Mouse (Mus musculus): Measurements from ENCODE around the gene Mindy4b-ps.

The Mindy4b-ps gene

DNA sequence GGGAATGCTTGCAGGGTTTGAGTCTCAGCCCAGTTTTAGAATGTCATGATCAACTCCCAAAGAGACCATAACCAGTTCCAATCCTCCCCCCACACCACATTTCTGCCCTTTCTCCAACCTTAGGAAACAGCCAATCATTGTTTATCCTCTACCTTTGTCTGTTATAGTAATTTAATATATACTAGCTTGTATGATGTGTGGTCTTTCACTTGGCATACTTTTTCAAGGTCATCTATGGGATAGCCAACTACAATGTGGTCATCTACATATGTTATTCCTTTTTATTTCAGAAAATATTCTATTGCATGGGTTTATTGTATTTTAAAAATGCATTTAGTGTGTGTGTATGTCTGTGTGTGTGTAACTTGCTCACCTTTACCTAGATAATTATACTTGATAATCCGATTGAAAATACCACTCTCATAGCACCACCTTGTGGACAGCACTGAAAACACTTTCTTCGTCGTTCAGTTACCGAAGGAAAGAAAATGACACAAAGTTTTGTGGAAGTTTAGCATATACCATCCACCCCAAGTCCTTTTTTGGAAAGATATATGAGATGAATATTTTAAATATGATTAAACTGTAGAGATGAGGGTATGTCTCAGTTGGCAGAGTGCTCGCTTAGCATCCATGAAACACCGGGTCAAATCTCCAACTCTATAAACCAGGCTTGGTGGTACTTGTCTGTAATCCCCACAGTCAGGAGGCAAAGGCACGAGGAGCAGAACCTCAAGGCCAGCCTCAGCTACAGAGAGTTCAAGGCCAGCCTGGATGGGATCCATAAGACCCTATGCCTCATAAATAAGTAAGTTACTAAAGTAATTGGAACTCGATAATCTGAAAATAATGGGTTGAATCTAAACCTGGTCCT lies 37.7 kb downstream of the Mindy4b-ps start:
- DNase-seq: peak; percentile 46 to 61

DNA sequence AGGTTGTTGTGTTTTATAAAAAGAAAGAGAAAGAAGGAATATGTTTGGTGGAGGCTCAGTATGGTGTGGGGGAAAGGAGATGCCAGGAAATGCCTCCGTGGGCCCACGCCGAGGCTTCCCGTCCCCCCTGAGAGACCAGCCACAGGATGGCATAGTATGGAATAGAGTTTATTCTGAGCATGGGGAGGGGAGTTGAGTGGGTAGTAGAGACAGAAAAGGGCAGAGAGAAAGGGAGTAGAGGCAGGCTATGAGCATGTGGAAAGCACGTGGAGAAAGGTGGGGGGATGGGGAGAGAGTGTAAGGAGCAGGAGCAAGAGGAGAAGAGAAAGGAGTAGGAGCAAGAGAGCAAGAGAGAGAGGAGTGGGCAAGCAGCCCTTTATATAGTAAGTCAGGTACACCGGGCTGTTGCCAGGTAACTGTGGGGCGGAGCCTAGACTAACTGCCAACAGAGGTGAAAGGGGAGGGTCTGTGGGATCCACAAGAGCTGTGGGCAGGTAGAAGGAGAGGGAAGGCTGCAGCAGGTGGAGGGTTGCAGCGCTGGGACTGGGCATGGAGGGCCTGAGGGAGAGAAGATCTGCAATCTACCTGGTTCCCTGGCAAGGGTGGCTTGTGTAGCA lies 38.4 kb downstream of the Mindy4b-ps start:
- no peak for DNase-seq

DNA sequence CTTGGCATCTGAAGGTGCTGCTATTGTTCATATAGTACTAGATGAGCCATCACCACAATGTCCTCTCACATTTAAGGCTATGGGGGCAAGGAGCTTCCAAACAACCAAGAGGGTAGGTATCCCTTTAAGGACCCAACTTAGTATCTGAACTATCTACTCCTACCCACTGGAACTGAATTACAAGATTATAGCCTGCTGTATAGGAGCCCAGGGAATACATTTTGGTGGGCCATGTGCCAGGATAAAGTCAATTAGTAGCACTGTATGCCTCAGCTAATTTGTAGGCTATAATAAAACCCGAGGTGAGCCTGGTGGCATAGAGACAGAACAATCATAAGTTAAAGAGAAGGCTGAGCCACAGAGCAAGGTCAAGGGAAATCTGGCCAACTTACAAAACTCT lies 65.7 kb downstream of the Mindy4b-ps start:
- no peak for DNase-seq

DNA sequence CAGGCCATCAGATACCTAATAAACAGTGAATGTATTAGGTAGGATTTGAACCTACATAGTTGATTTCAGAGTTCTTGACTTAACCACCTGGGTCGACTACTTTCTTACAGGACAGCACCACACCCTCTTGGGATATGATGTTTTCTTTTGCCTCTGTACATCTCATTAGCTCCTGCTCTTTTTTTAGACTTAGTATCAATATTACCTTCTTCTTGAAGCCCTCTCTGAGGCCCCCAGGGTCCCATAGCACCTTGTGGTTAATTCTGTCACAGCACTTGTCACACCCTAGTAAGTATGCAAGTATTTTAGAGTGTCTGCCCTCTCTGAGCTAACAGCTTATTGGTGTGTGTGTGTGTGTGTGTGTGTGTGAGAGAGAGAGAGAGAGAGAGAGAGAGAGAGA lies 66.3 kb downstream of the Mindy4b-ps start:
- no peak for DNase-seq

DNA sequence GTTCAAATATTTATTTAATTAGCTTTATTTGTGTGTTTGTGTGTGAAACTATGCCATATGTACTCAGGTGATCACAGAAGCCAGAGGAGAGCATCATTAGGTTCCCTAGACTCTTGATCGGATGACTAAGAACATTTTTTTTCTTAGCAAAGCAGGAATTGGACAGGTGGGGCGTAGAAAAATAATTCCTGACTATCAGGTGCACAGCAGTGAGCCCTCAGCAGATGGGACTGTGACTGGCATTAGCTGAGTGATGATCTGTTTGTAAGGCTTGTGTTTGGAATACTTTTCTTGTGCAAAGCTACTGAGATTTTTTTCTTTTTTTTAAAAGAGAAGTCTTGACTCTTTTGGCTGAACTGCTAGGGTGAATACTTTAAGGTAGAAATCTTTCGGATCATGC lies 67.8 kb downstream of the Mindy4b-ps start:
- DNase-seq: no peak

DNA sequence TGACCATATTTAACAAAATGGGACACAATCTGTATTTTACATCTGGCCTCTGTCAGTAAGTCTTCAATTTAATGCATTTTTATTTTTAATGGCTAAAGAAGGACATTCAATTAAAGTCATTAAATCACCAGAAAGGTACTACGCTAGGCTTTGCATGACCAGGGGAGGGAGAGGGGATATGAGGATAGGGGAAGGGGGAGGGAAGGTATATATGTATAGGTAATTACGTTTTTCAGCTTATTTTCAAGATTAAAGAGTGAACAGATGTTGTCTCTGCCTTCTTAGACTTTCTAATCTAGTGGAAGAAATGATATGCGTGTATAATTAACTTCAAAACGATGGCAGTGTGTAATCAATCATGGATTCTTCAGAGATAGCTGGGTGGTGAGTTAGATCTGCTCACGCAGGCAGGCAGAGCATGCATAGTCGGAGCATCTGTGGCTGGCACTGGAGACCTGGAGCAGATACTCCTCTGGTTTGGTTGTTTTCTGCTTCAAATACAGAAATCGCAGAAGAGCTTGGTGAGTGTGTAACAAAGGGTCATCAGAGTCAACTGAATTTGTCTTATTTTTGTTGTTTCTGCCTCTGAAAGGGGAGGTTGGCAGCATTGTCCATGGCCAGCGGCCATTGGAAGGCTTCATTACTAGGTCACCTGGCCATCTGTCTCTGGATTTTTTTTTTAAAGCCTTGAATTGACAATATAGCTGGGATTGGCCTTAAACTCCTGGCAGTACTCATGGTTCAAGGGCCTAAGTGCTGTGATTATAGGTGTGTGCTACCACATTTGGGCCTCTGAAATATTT lies 70.1 kb downstream of the Mindy4b-ps start:
- DNase-seq: no peak

DNA sequence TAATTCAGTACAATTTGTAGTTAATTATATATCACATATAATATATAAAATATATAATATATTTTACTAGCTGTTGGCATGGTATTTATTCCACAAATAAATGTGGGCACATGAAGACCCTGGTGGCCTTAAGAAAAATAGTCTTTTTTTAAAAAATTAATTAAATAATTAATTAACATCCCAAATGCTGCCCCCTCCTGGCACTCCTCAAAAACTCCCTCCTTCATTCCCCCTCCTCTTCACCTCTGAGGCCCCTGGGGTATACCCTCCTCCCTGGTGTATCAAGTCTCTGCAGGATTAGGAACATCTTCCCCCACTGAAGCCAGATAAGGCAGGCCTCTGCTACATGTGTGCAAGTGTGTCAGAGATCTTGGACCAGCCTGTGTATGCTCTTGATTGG lies 73.4 kb downstream of the Mindy4b-ps start:
- DNase-seq: no peak

DNA sequence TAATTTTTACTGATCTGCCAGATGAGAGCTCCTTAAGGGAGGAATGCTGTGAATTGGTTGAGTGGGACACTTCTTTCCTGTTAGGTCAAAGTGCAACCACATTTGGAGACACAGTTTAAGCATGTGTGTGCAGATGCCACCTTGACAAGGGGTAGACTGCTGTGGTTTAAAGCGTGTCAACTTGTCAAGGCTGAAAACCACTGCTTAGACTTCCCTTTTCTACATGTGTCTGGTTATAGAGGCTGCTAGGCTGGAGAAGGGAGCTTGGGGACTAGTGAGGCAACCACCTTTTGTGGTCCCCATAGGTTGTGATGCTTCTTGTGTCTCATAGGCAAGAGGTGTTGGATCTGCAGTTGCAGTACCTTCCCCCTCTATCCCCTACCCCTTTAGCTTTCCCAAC lies 74.2 kb downstream of the Mindy4b-ps start:
- peak in 1 of 2 experiments; percentile 6 for DNase-seq

DNA sequence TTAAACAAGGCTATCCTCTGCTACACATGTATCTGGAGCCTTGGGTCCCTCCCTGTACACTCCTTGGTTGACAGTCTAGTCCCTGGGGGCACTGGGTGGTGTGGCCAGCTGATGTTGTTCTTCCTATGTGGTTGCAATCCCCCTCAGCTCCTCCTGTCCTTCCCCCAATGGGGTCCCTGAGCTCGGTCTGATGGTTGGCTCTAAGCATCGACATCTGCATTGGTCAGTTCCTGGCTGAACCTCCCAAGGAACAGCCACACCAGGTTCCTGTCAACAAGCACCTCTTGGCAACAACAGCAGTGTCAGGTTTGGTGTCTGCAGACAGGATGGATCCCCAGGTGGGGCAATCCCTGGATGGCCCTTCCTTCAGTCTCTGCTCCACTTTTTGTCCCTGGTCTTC lies 82.6 kb downstream of the Mindy4b-ps start:
- DNase-seq: no peak
